In genomic region chr7:127244658-127245510, GRCm38 (mm10) we compare ENCODE assay signal across 8 mouse cellular contexts. TPM values are rescaled to one million over a fixed set of nuclear protein-coding genes. Genes with fewer than 3 reads are reported as not detected.
DNase-seq lines count a peak whose midpoint lies in the region; ATAC-seq and TF ChIP-seq lines count a peak whose summit lies in the region.

No protein-coding gene starts in this region.

- H3K27ac ChIP-seq in cerebellum, adult 2 months (ENCODE audit: insufficient read depth, low read length) = peak overlapping the region; percentile 75
- H3K27ac ChIP-seq in hindbrain, embryonic 14.5 days = peak overlapping the region; percentile 80

- no peaks in the 10 kb centered on the region for H3K27me3 ChIP-seq in cerebellum, adult 2 months (ENCODE audit: control insufficient read depth, insufficient read depth, low read length)
- H3K27me3 ChIP-seq in hindbrain, embryonic 14.5 days (ENCODE audit: control insufficient read depth, insufficient read depth, low read length) = no peaks in the 10 kb centered on the region

- peak; percentile 81 for ATAC-seq in hindbrain, embryonic 14.5 days (ENCODE audit: low FRiP score)

- H3K4me3 ChIP-seq in cerebellum, adult 2 months (replicated peaks; ENCODE audit: insufficient read depth, low read depth, low read length) = peak overlapping the region; percentile 73
- peak overlapping the region; percentile 87 for H3K4me3 ChIP-seq in hindbrain, embryonic 14.5 days (replicated peaks; ENCODE audit: low read length)

- H3K4me2 ChIP-seq in hindbrain, embryonic 14.5 days (replicated peaks) = peak overlapping the region; percentile 81

- H3K9me3 ChIP-seq in hindbrain, embryonic 14.5 days (ENCODE audit: control insufficient read depth, low read length) = no peaks in the 10 kb centered on the region

- no peak for TF ChIP-seq POLR2A in cerebellum, adult 2 months (IDR thresholded peaks at IDR 0.05; ENCODE audit: borderline replicate concordance, insufficient read depth, low read length)

- no peak for TF ChIP-seq CTCF in cerebellum, adult 2 months (IDR thresholded peaks at IDR 0.05; ENCODE audit: borderline replicate concordance, insufficient read depth, low read depth, low read length)

- DNase-seq in cerebellum, adult 2 months = peak in 1 of 2 experiments; percentile 40
- DNase-seq in cerebellum, adult 11-12 months = no peak
- DNase-seq in ovary, adult 18-20 months (ENCODE audit: low spot score) = peak; percentile 38
- DNase-seq in ovary, postnatal 10 days (ENCODE audit: low spot score) = no peak
- DNase-seq in hindbrain, embryonic 14.5 days (ENCODE audit: low spot score) = no peak
- peak; percentile 62 for DNase-seq in lung, postnatal 10 days
- no peak for DNase-seq in layer of hippocampus, adult 8-10 months (ENCODE audit: low spot score in 2 of 2)
- DNase-seq in embryo, embryonic 9.5 days (ENCODE audit: extremely low spot score) = no peak

- H3K4me1 ChIP-seq in cerebellum, adult 2 months (ENCODE audit: control insufficient read depth, insufficient read depth, low read length) = peaks cover 16% of the 10 kb centered on the region
- peaks cover 17% of the 10 kb centered on the region for H3K4me1 ChIP-seq in hindbrain, embryonic 14.5 days (replicated peaks; ENCODE audit: control insufficient read depth, insufficient read depth, low read length)

- peaks cover 20% of the 10 kb centered on the region for H3K36me3 ChIP-seq in hindbrain, embryonic 14.5 days (replicated peaks; ENCODE audit: control insufficient read depth, insufficient read depth)

- H3K9ac ChIP-seq in hindbrain, embryonic 14.5 days = peak overlapping the region; percentile 96

- WGBS in cerebellum, adult 2 months = 3% methylated on average over 31 of the region's 33 CpGs
- WGBS in hindbrain, embryonic 14.5 days = 11% methylated on average over 33 of the region's 33 CpGs

RNA-seq across cellular contexts. Expression of gene Zfp771, which starts 0.8 kb away (rescaled TPM):
- 88.7 and 95.4 TPM in 2 replicates for polyA plus RNA-seq in cerebellum, adult 2 months (2012; rRNA removed)
- polyA plus RNA-seq in hindbrain, embryonic 14.5 days (2014; fragmentation: Nextera tagmentation; extraction: Ambion mirVana) = 63.4 and 63.5 TPM in 2 replicates
- 10 to 100 TPM; 51.6 to 62.9 (median 58.3) TPM for total RNA-seq in layer of hippocampus, adult 8-10 months (2022)

RNA-seq across cellular contexts. Expression of gene Sept1, which starts 12.0 kb away (rescaled TPM):
- 11.3 and 12.5 TPM in 2 replicates for polyA plus RNA-seq in cerebellum, adult 2 months (2012; rRNA removed)
- polyA plus RNA-seq in hindbrain, embryonic 14.5 days (2014; fragmentation: Nextera tagmentation; extraction: Ambion mirVana) = 8.3 and 9.2 TPM in 2 replicates
- 1 to 10 TPM; 2.4 to 7.9 (median 7.0) TPM for total RNA-seq in layer of hippocampus, adult 8-10 months (2022)

RNA-seq across cellular contexts. Expression of gene Zfp553, which starts 12.0 kb away (rescaled TPM):
- polyA plus RNA-seq in cerebellum, adult 2 months (2012; rRNA removed) = 16.6 and 17.6 TPM in 2 replicates
- polyA plus RNA-seq in hindbrain, embryonic 14.5 days (2014; fragmentation: Nextera tagmentation; extraction: Ambion mirVana) = 25.0 TPM in 2 replicates
- total RNA-seq in layer of hippocampus, adult 8-10 months (2022) = 10 to 100 TPM; 20.6 to 21.4 (median 20.9) TPM

RNA-seq across cellular contexts. Expression of gene Dctpp1, which starts 15.6 kb away (rescaled TPM):
- polyA plus RNA-seq in cerebellum, adult 2 months (2012; rRNA removed) = 23.8 and 25.6 TPM in 2 replicates
- polyA plus RNA-seq in hindbrain, embryonic 14.5 days (2014; fragmentation: Nextera tagmentation; extraction: Ambion mirVana) = 119 and 126 TPM in 2 replicates
- total RNA-seq in layer of hippocampus, adult 8-10 months (2022) = 10 to 100 TPM; 16.8 to 21.7 (median 19.5) TPM

RNA-seq across cellular contexts. Expression of gene Sephs2, which starts 29.0 kb away (rescaled TPM):
- polyA plus RNA-seq in cerebellum, adult 2 months (2012; rRNA removed) = 31.1 and 31.7 TPM in 2 replicates
- polyA plus RNA-seq in hindbrain, embryonic 14.5 days (2014; fragmentation: Nextera tagmentation; extraction: Ambion mirVana) = 76.3 and 80.6 TPM in 2 replicates
- total RNA-seq in layer of hippocampus, adult 8-10 months (2022) = 10 to 100 TPM; 36.9 to 43.1 (median 40.0) TPM

Comparison
In these comparisons a context has a peak if more than half of its experiments do, and no peak if none do; other contexts are left out.
1. DNase-seq: peak in ovary, adult 18-20 months (single experiment) and lung, postnatal 10 days (single experiment); none in cerebellum, adult 11-12 months (single experiment), ovary, postnatal 10 days (single experiment), hindbrain, embryonic 14.5 days (single experiment), layer of hippocampus, adult 8-10 months (0 of 2) and embryo, embryonic 9.5 days (single experiment).